Mouse (Mus musculus) stomach, embryonic 15.5 days (tissue): ENCODE measurements around the gene Gm38100. TPM values are rescaled to one million over a fixed set of nuclear protein-coding genes. Genes with fewer than 3 reads are reported as not detected.

ENCODE experiments used
- ATAC-seq: fragments of 200-750 bp; cut with Nextera tagmentation; 2 replicates; pipeline ENCODE4 v1.8.0; 2017; ENCODE audit warnings: low read depth, moderate number of reproducible peaks, moderate TSS enrichment; ENCODE audit not compliant: insufficient read depth, low FRiP score
- H3K27ac ChIP-seq: fragments of 300-500 bp; sonication (generic); 2 replicates; pipeline ENCODE4 v1.5.1; 2015; ENCODE audit warnings: mild to moderate bottlenecking, inconsistent platforms
- H3K27me3 ChIP-seq: fragments of 300-500 bp; sonication (generic); replicated peaks from 2 replicates; pipeline ENCODE4 v1.6.1; 2015; ENCODE audit warnings: inconsistent platforms
- H3K36me3 ChIP-seq: fragments of 300-500 bp; sonication (generic); 2 replicates; pipeline ENCODE4 v1.6.1; 2015; ENCODE audit warnings: inconsistent platforms
- H3K4me1 ChIP-seq: fragments of 300-500 bp; sonication (generic); 2 replicates; pipeline ENCODE4 v1.6.1; 2015; ENCODE audit warnings: inconsistent platforms
- H3K4me2 ChIP-seq: fragments of 300-500 bp; sonication (generic); 2 replicates; pipeline ENCODE4 v1.6.1; 2015; ENCODE audit warnings: mild to moderate bottlenecking, inconsistent platforms
- H3K4me3 ChIP-seq: fragments of 300-500 bp; sonication (generic); replicated peaks from 2 replicates; pipeline ENCODE4 v1.5.1; 2015; ENCODE audit warnings: inconsistent platforms
- H3K9ac ChIP-seq: fragments of 300-500 bp; sonication (generic); 2 replicates; pipeline ENCODE4 v1.6.1; 2015; ENCODE audit warnings: inconsistent platforms
- H3K9me3 ChIP-seq: fragments of 300-500 bp; sonication (generic); 2 replicates; pipeline ENCODE4 v1.6.1; 2016; ENCODE audit warnings: inconsistent platforms
- WGBS: fragments of 180-500 bp; shearing (Covaris S2); methylation state at CpG from one replicate; pipeline ENCODE4 v1.1.7; 2015; 5-methylcytosine and 5-hydroxymethylcytosine counted together
- polyA plus RNA-seq: library from polyadenylated mRNA; unstranded; fragments of >200 nt; fragmentation: Nextera tagmentation; extraction: Ambion mirVana; gene quantifications from 2 replicates; pipeline ENCODE4 v1.2.1, GENCODE M21; 2015

The Gm38100 gene
- polyA plus RNA-seq, result 0.10 TPM in 1 of 2 replicates, not detected in the other

GRCm38 (mm10) chr1:175920029-175920428 is at the start of gene Gm38100:
TSS of gene Gm38100 (plus strand) at chr1:175920329.
- 88% methylated on average over 9 of the region's 9 CpGs for WGBS
- no peak within 1 kb of the TSS for H3K27ac ChIP-seq
- H3K27me3 ChIP-seq, result no peaks in the 10 kb centered on the region
- no peak for ATAC-seq
- no peaks in the 10 kb centered on the region for H3K36me3 ChIP-seq
- H3K4me3 ChIP-seq, result no peak within 1 kb of the TSS
- H3K4me1 ChIP-seq, result no peaks in the 10 kb centered on the region
- H3K4me2 ChIP-seq, result no peak within 1 kb of the TSS
- no peaks in the 10 kb centered on the region for H3K9me3 ChIP-seq
- no peak within 1 kb of the TSS for H3K9ac ChIP-seq

GRCm38 (mm10) chr1:175870716-175871115 is 49.4 kb upstream of the Gm38100 start:
- Histone ChIP-seq H3K36me3 (no peaks in the 10 kb centered on the region), H3K4me2 (no peak overlapping the region), H3K9ac (no peak overlapping the region), H3K27ac (no peak overlapping the region), H3K4me1 (no peaks in the 10 kb centered on the region), H3K4me3 (no peak overlapping the region), H3K9me3 (no peaks in the 10 kb centered on the region), H3K27me3 (no peaks in the 10 kb centered on the region)
- no peak for ATAC-seq
- WGBS, result 83% methylated on average over 3 of the region's 3 CpGs

- 56% methylated on average over 6 of the region's 6 CpGs for WGBS
- Histone ChIP-seq H3K27ac (no peak overlapping the region), H3K4me3 (no peak overlapping the region), H3K36me3 (no peaks in the 10 kb centered on the region), H3K4me1 (no peaks in the 10 kb centered on the region), H3K9ac (no peak overlapping the region), H3K9me3 (no peaks in the 10 kb centered on the region), H3K27me3 (no peaks in the 10 kb centered on the region), H3K4me2 (no peak overlapping the region)
- ATAC-seq, result no peak
These were observed 47.9 kb upstream of the Gm38100 start for GRCm38 (mm10) chr1:175872028-175872816.

- H3K4me2 ChIP-seq, result peak within 1 kb of the TSS; percentile 83
- peaks cover 6% of the 10 kb centered on the region; the same call in 1 of the 2 replicates for H3K4me1 ChIP-seq
- no peaks in the 10 kb centered on the region for H3K27me3 ChIP-seq
- H3K36me3 ChIP-seq, result peaks cover 7% of the 10 kb centered on the region
- peak within 1 kb of the TSS; percentile 29; the same call in 1 of the 2 replicates for H3K9ac ChIP-seq
- no peaks in the 10 kb centered on the region for H3K9me3 ChIP-seq
- H3K4me3 ChIP-seq, result peak within 1 kb of the TSS; percentile 60
- H3K27ac ChIP-seq, result peak within 1 kb of the TSS; percentile 92
- WGBS, result under 1% methylated on average over 66 of the region's 66 CpGs
- ATAC-seq, result peak; percentile 96
These were observed 39.5 kb upstream of the Gm38100 start, which contains the start of gene Exo1 for GRCm38 (mm10) chr1:175880453-175881296. TSS of gene Exo1 (plus strand) at chr1:175880581.

GRCm38 (mm10) chr1:175883398-175883797 is 36.7 kb upstream of the Gm38100 start:
- H3K9me3 ChIP-seq, result no peaks in the 10 kb centered on the region
- H3K36me3 ChIP-seq, result peaks cover 22% of the 10 kb centered on the region
- H3K4me2 ChIP-seq, result no peak overlapping the region
- no peak overlapping the region for H3K9ac ChIP-seq
- H3K4me1 ChIP-seq, result peaks cover 6% of the 10 kb centered on the region; the same call in 1 of the 2 replicates
- WGBS, result 58% methylated on average over 3 of the region's 3 CpGs
- no peaks in the 10 kb centered on the region for H3K27me3 ChIP-seq
- no peak overlapping the region for H3K27ac ChIP-seq
- no peak overlapping the region for H3K4me3 ChIP-seq
- ATAC-seq, result no peak

GRCm38 (mm10) chr1:175893263-175893662 is 26.9 kb upstream of the Gm38100 start:
- Histone ChIP-seq H3K4me2 (no peak overlapping the region), H3K27ac (no peak overlapping the region), H3K9me3 (no peaks in the 10 kb centered on the region), H3K27me3 (no peaks in the 10 kb centered on the region), H3K36me3 (peaks cover 20% of the 10 kb centered on the region), H3K9ac (no peak overlapping the region), H3K4me3 (no peak overlapping the region), H3K4me1 (no peaks in the 10 kb centered on the region)
- 87% methylated on average over 6 of the region's 6 CpGs for WGBS
- no peak for ATAC-seq

DNA sequence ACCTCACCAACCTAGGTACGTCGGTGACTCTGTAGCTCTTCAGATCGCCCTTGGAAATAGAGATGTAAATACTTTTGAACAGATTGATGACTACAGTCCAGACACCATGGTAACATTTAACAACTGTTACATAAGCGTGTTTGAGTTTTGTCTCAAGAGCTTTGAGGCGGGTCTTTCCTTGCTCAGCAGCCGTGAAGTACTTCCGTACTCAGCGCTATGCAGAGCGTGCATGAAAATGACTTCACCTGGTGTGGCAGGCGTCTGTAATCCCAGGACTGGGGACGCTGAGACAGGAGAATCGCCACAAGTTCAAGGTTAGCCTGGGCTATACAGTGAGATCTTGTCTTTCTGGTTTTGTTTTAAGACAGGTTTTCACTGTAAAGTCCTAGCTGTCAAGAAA is 26.4 kb upstream of the Gm38100 start:
- Histone ChIP-seq H3K27me3 (no peaks in the 10 kb centered on the region), H3K4me3 (no peak overlapping the region), H3K4me2 (no peak overlapping the region), H3K27ac (no peak overlapping the region), H3K9ac (no peak overlapping the region), H3K9me3 (no peaks in the 10 kb centered on the region), H3K4me1 (no peaks in the 10 kb centered on the region), H3K36me3 (peaks cover 20% of the 10 kb centered on the region)
- no peak for ATAC-seq
- 90% methylated on average over 12 of the region's 12 CpGs for WGBS

DNA sequence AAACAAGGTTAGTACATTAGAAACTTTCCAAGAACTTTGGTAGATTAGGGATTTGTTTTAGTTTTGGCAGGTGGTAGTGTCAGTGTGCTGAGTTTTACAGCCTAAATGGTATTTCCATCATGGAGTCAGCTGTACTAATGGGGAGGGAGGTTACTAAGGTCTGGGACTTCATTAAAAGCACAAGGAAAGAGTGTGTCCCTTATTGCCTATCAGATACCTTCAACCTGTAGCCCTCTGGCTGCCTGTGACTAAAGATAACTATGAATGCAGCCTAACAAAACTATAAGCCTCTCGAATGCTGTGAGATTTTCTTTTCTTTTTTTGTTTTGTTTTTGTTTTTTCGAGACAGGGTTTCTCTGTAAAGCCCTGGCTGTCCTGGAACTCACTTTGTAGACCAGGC is 8.9 kb upstream of the Gm38100 start:
- Histone ChIP-seq H3K27me3 (no peaks in the 10 kb centered on the region), H3K4me1 (no peaks in the 10 kb centered on the region), H3K27ac (no peak overlapping the region), H3K36me3 (peaks cover 11% of the 10 kb centered on the region; the same call in 1 of the 2 replicates), H3K9ac (no peak overlapping the region), H3K4me3 (no peak overlapping the region), H3K9me3 (no peaks in the 10 kb centered on the region), H3K4me2 (no peak overlapping the region)
- ATAC-seq, result no peak
- 90% methylated on average over 2 of the region's 2 CpGs for WGBS

DNA sequence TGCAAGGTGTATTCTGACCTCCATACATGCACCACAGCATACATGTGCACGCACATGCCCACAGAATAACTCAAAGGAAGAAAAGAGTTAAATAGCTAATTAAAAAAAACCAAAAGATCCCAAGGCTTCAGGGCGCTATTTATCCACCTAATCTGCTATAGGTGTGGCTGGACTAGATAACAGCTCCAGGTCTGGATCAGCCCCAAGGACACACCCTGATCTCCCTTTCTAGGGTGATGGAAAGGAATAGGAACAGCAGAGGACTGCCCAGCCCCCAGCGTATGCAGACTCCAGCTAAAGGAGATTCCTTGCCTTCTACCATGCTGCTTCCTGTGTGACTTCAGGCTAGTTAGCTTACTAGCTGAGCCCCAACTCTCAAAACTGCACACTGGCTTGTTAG is 8.1 kb upstream of the Gm38100 start:
- ATAC-seq, result no peak
- WGBS, result 78% methylated on average over 3 of the region's 3 CpGs
- H3K27ac ChIP-seq, result no peak overlapping the region
- peaks cover 11% of the 10 kb centered on the region; the same call in 1 of the 2 replicates for H3K36me3 ChIP-seq
- no peaks in the 10 kb centered on the region for H3K9me3 ChIP-seq
- no peaks in the 10 kb centered on the region for H3K4me1 ChIP-seq
- H3K4me2 ChIP-seq, result no peak overlapping the region
- H3K4me3 ChIP-seq, result no peak overlapping the region
- H3K27me3 ChIP-seq, result no peaks in the 10 kb centered on the region
- H3K9ac ChIP-seq, result no peak overlapping the region

GRCm38 (mm10) chr1:175913728-175914303 is 6.3 kb upstream of the Gm38100 start:
- H3K4me2 ChIP-seq, result no peak overlapping the region
- ATAC-seq, result peak; percentile 27; the same call in 1 of the 2 replicates
- H3K4me1 ChIP-seq, result no peaks in the 10 kb centered on the region
- H3K27ac ChIP-seq, result no peak overlapping the region
- 43% methylated on average over 5 of the region's 5 CpGs for WGBS
- H3K27me3 ChIP-seq, result no peaks in the 10 kb centered on the region
- no peak overlapping the region for H3K4me3 ChIP-seq
- H3K36me3 ChIP-seq, result peaks cover 11% of the 10 kb centered on the region; the same call in 1 of the 2 replicates
- H3K9me3 ChIP-seq, result no peaks in the 10 kb centered on the region
- H3K9ac ChIP-seq, result no peak overlapping the region

- no peaks in the 10 kb centered on the region for H3K4me1 ChIP-seq
- H3K9me3 ChIP-seq, result no peaks in the 10 kb centered on the region
- no peak overlapping the region for H3K27ac ChIP-seq
- WGBS, result 86% methylated on average over 8 of the region's 8 CpGs
- H3K4me2 ChIP-seq, result no peak overlapping the region
- no peak for ATAC-seq
- no peaks in the 10 kb centered on the region for H3K36me3 ChIP-seq
- H3K9ac ChIP-seq, result no peak overlapping the region
- H3K27me3 ChIP-seq, result no peaks in the 10 kb centered on the region
- H3K4me3 ChIP-seq, result no peak overlapping the region
These were observed 962 bp downstream of the Gm38100 start for GRCm38 (mm10) chr1:175921091-175921490.
